Comparison of ENCODE assay signal across 8 mouse cellular contexts in genomic region chr15:82033762-82034161, GRCm38 (mm10). TPM values are rescaled to one million over a fixed set of nuclear protein-coding genes. Genes with fewer than 3 reads are reported as not detected.
DNase-seq lines count a peak whose midpoint lies in the region; ATAC-seq and TF ChIP-seq lines count a peak whose summit lies in the region.

Desi1 (minus strand) TSS chr15:82033862.

- 89% methylated on average over 4 of the region's 4 CpGs for WGBS in lung, embryonic 15.5 days
- 88% methylated on average over 4 of the region's 4 CpGs for WGBS in heart, embryonic 14.5 days
- WGBS in stomach, embryonic 15.5 days: 91% methylated on average over 4 of the region's 4 CpGs

- DNase-seq in lung, postnatal 14 days: no peak
- no peak for DNase-seq in left cerebral cortex, postnatal 4 days
- no peak for DNase-seq in Muller cell, postnatal 12 days (ENCODE audit: inconsistent ontology term)
- DNase-seq in c-Kit-positive CD71-positive TER-119-positive erythroid progenitor cells, embryonic 14.5 days (ENCODE audit: low spot score): no peak

- ATAC-seq in lung, embryonic 15.5 days (ENCODE audit: borderline replicate concordance, extremely low read depth, low FRiP score, low TSS enrichment): no peak
- no peak for ATAC-seq in heart, embryonic 14.5 days (ENCODE audit: insufficient number of reproducible peaks, insufficient read depth, low FRiP score, low read depth)
- ATAC-seq in stomach, embryonic 15.5 days (ENCODE audit: insufficient read depth, low FRiP score, low read depth): no peak

- no peak for TF ChIP-seq POLR2A in cortical plate, adult 2 months (IDR thresholded peaks at IDR 0.05; ENCODE audit: extremely low read depth, insufficient read depth, low read length)

- H3K27me3 ChIP-seq in lung, embryonic 15.5 days: no peaks in the 10 kb centered on the region
- no peaks in the 10 kb centered on the region for H3K27me3 ChIP-seq in heart, embryonic 14.5 days (ENCODE audit: control insufficient read depth, insufficient read depth, low read length)
- no peaks in the 10 kb centered on the region for H3K27me3 ChIP-seq in stomach, embryonic 15.5 days (replicated peaks)

- intact Hi-C loops in left cerebral cortex, postnatal 4 days (cut with DNase I): no loop called here

- no peak within 1 kb of the TSS for H3K4me3 ChIP-seq in lung, embryonic 15.5 days
- H3K4me3 ChIP-seq in cortical plate, adult 2 months (ENCODE audit: insufficient read depth, low read length): no peak within 1 kb of the TSS
- H3K4me3 ChIP-seq in heart, embryonic 14.5 days (ENCODE audit: control insufficient read depth in 1 of 2, insufficient read depth in 1 of 2, low read depth in 1 of 2, low read length in 2 of 2): no peak within 1 kb of the TSS
- no peak within 1 kb of the TSS for H3K4me3 ChIP-seq in stomach, embryonic 15.5 days (replicated peaks)

- H3K9ac ChIP-seq in lung, embryonic 15.5 days: no peak within 1 kb of the TSS
- H3K9ac ChIP-seq in heart, embryonic 14.5 days (ENCODE audit: low read length): no peak within 1 kb of the TSS
- H3K9ac ChIP-seq in stomach, embryonic 15.5 days: no peak within 1 kb of the TSS

- no peak within 1 kb of the TSS for H3K27ac ChIP-seq in lung, embryonic 15.5 days
- no peak within 1 kb of the TSS for H3K27ac ChIP-seq in cortical plate, adult 2 months (ENCODE audit: insufficient read depth, low read length)
- H3K27ac ChIP-seq in heart, embryonic 14.5 days (replicated peaks in 1 of 2; ENCODE audit: control insufficient read depth in 1 of 2, insufficient read depth in 1 of 2, low read depth in 2 of 2, low read length in 2 of 2): no peak within 1 kb of the TSS
- no peak within 1 kb of the TSS for H3K27ac ChIP-seq in stomach, embryonic 15.5 days

- TF ChIP-seq CTCF in cortical plate, adult 2 months (IDR thresholded peaks at IDR 0.05; ENCODE audit: extremely low read depth, insufficient read depth, low read length): no peak

- no peak within 1 kb of the TSS for H3K4me2 ChIP-seq in lung, embryonic 15.5 days
- H3K4me2 ChIP-seq in heart, embryonic 14.5 days (ENCODE audit: low read length): no peak within 1 kb of the TSS
- H3K4me2 ChIP-seq in stomach, embryonic 15.5 days: no peak within 1 kb of the TSS

- H3K36me3 ChIP-seq in lung, embryonic 15.5 days: peaks cover 72% of the 10 kb centered on the region
- H3K36me3 ChIP-seq in heart, embryonic 14.5 days (ENCODE audit: control insufficient read depth, insufficient read depth, low read length): peaks cover 76% of the 10 kb centered on the region
- H3K36me3 ChIP-seq in stomach, embryonic 15.5 days: peaks cover 29% of the 10 kb centered on the region

- H3K9me3 ChIP-seq in lung, embryonic 15.5 days: no peaks in the 10 kb centered on the region
- H3K9me3 ChIP-seq in heart, embryonic 14.5 days (ENCODE audit: control insufficient read depth, low read length): no peaks in the 10 kb centered on the region
- no peaks in the 10 kb centered on the region for H3K9me3 ChIP-seq in stomach, embryonic 15.5 days

- no peaks in the 10 kb centered on the region for H3K4me1 ChIP-seq in lung, embryonic 15.5 days
- H3K4me1 ChIP-seq in cortical plate, adult 2 months (ENCODE audit: control insufficient read depth, insufficient read depth, low read length): no peaks in the 10 kb centered on the region
- no peaks in the 10 kb centered on the region for H3K4me1 ChIP-seq in heart, embryonic 14.5 days (ENCODE audit: control insufficient read depth in 2 of 2, insufficient read depth in 2 of 2, low read length in 2 of 2)
- no peaks in the 10 kb centered on the region for H3K4me1 ChIP-seq in stomach, embryonic 15.5 days

RNA-seq across cellular contexts. Expression of gene Desi1, which starts in this region (rescaled TPM):
- 20.5 and 25.1 TPM in 2 replicates for polyA plus RNA-seq in lung, embryonic 15.5 days (2015; fragmentation: Nextera tagmentation; extraction: Ambion mirVana)
- 126 and 134 TPM in 2 replicates for polyA plus RNA-seq in cortical plate, adult 2 months (2012; rRNA removed)
- polyA plus RNA-seq in heart, embryonic 14.5 days (2014; fragmentation: Nextera tagmentation; extraction: Ambion mirVana): 19.8 and 21.8 TPM in 2 replicates
- 10 to 100 TPM; 64.8 to 72.7 TPM for total RNA-seq in left cerebral cortex, postnatal 4 days (2021)
- 23.0 and 23.4 TPM in 2 replicates for polyA plus RNA-seq in stomach, embryonic 15.5 days (2015; fragmentation: Nextera tagmentation; extraction: Ambion mirVana)
